Comparison of ENCODE assay signal across 9 mouse cellular contexts in genomic region chr10:70846281-70847168, GRCm38 (mm10).
"Had no signal": no experiment of that assay in that cellular context is flagged by ENCODE, and none has a peak within 500 bp of the region (broad histone marks: within the 10 kb centered on the region; RNA-seq: fewer than 3 reads in every experiment).

No protein-coding gene starts in this region.

- ATAC-seq: liver, postnatal 0 days; lung, postnatal 0 days; midbrain, embryonic 16.5 days had no signal

- DNase-seq: kidney, adult 8-10 months; kidney, postnatal 10 days; kidney, postnatal 36 days; left cerebral cortex, postnatal 4 days; liver, postnatal 0 days; thymus, adult 2 months; thymus, postnatal 25 days had no signal
